In genomic region chr9:42053591-42054190, GRCm38 (mm10) we compare ENCODE assay signal across 13 mouse cellular contexts.
A peak's percentile ranks its signal among the peaks of the same experiment; 100 is the strongest.
DNase-seq lines count a peak whose midpoint lies in the region; ATAC-seq and TF ChIP-seq lines count a peak whose summit lies in the region.
"Had no signal": no experiment of that assay in that cellular context is flagged by ENCODE, and none has a peak within 500 bp of the region (broad histone marks: within the 10 kb centered on the region; RNA-seq: fewer than 3 reads in every experiment).

No protein-coding gene starts in this region.

- peaks cover 30% of the 10 kb centered on the region for H3K4me1 ChIP-seq in embryonic facial prominence, embryonic 12.5 days
- peaks cover 23% of the 10 kb centered on the region for H3K4me1 ChIP-seq in embryonic facial prominence, embryonic 10.5 days
- peaks cover 29% of the 10 kb centered on the region for H3K4me1 ChIP-seq in hindbrain, embryonic 12.5 days
- peaks cover 33% of the 10 kb centered on the region for H3K4me1 ChIP-seq in hindbrain, embryonic 10.5 days (replicated peaks)
- H3K4me1 ChIP-seq in lung, postnatal 0 days (ENCODE audit: insufficient read depth, low read depth, low read length) = no peaks in the 10 kb centered on the region; the same call in 1 of the 2 replicates
- H3K4me1 ChIP-seq: heart, embryonic 15.5 days had no signal

- H3K9me3 ChIP-seq in embryonic facial prominence, embryonic 12.5 days = no peaks in the 10 kb centered on the region
- H3K9me3 ChIP-seq in embryonic facial prominence, embryonic 10.5 days = no peaks in the 10 kb centered on the region
- 0 out of 2 replicates have a peak, but pooled peaks cover 7% of the 10 kb centered on the region for H3K9me3 ChIP-seq in hindbrain, embryonic 12.5 days (replicated peaks)
- 0 out of 2 replicates have a peak, but pooled peaks cover 4% of the 10 kb centered on the region for H3K9me3 ChIP-seq in hindbrain, embryonic 10.5 days
- no peaks in the 10 kb centered on the region for H3K9me3 ChIP-seq in lung, postnatal 0 days (ENCODE audit: low read length)
- H3K9me3 ChIP-seq: heart, embryonic 15.5 days had no signal

- WGBS in embryonic facial prominence, embryonic 12.5 days = 74% methylated on average over 12 of the region's 12 CpGs
- 80% methylated on average over 12 of the region's 12 CpGs for WGBS in embryonic facial prominence, embryonic 10.5 days
- WGBS in hindbrain, embryonic 12.5 days = 55% methylated on average over 12 of the region's 12 CpGs
- WGBS in hindbrain, embryonic 10.5 days = 61% methylated on average over 12 of the region's 12 CpGs
- 58% methylated on average over 12 of the region's 12 CpGs for WGBS in lung, postnatal 0 days

- no peak for TF ChIP-seq EP300 in lung, postnatal 0 days (IDR thresholded peaks at IDR 0.05)

- H3K9ac ChIP-seq in embryonic facial prominence, embryonic 12.5 days = no peak overlapping the region
- H3K9ac ChIP-seq in hindbrain, embryonic 12.5 days = no peak overlapping the region
- no peak overlapping the region for H3K9ac ChIP-seq in lung, postnatal 0 days (replicated peaks; ENCODE audit: low read depth)
- H3K9ac ChIP-seq: heart, embryonic 15.5 days had no signal

- no peaks in the 10 kb centered on the region for H3K36me3 ChIP-seq in embryonic facial prominence, embryonic 12.5 days
- peaks cover 4% of the 10 kb centered on the region; the same call in 1 of the 2 replicates for H3K36me3 ChIP-seq in embryonic facial prominence, embryonic 10.5 days (replicated peaks)
- no peaks in the 10 kb centered on the region for H3K36me3 ChIP-seq in hindbrain, embryonic 12.5 days
- 0 out of 2 replicates have a peak, but pooled peaks cover 3% of the 10 kb centered on the region for H3K36me3 ChIP-seq in hindbrain, embryonic 10.5 days
- H3K36me3 ChIP-seq in lung, postnatal 0 days (ENCODE audit: insufficient read depth, low read length) = 0 out of 2 replicates have a peak, but pooled peaks cover 5% of the 10 kb centered on the region
- H3K36me3 ChIP-seq: heart, embryonic 15.5 days had no signal

- H3K4me3 ChIP-seq in embryonic facial prominence, embryonic 12.5 days = no peak overlapping the region
- no peak overlapping the region for H3K4me3 ChIP-seq in embryonic facial prominence, embryonic 10.5 days
- no peak overlapping the region for H3K4me3 ChIP-seq in hindbrain, embryonic 12.5 days
- H3K4me3 ChIP-seq in hindbrain, embryonic 10.5 days = no peak overlapping the region
- no peak overlapping the region for H3K4me3 ChIP-seq in lung, postnatal 0 days (ENCODE audit: low read depth, low read length)
- H3K4me3 ChIP-seq: heart, embryonic 15.5 days; myocyte had no signal

- H3K27ac ChIP-seq in embryonic facial prominence, embryonic 12.5 days = 0 out of 2 replicates have a peak overlapping the region, but pooled peaks have one; percentile 57
- no peak overlapping the region for H3K27ac ChIP-seq in embryonic facial prominence, embryonic 10.5 days (replicated peaks)
- 0 out of 2 replicates have a peak overlapping the region, but pooled peaks have one; percentile 19 for H3K27ac ChIP-seq in hindbrain, embryonic 12.5 days
- no peak overlapping the region for H3K27ac ChIP-seq in hindbrain, embryonic 10.5 days
- H3K27ac ChIP-seq in lung, postnatal 0 days (ENCODE audit: low read length) = peak overlapping the region; percentile 54
- H3K27ac ChIP-seq: heart, embryonic 15.5 days; macrophage had no signal

- DNase-seq in embryonic facial prominence, embryonic 10.5 days (ENCODE audit: low spot score) = no peak
- DNase-seq in hindbrain, embryonic 10.5 days (ENCODE audit: low spot score) = no peak
- DNase-seq in lung, postnatal 0 days (ENCODE audit: low spot score) = peak; percentile 21
- DNase-seq in lung, adult 18-20 months = no peak
- peak; percentile 53 for DNase-seq in skeletal muscle tissue, adult 2 months (ENCODE audit: low read depth, low spot score)
- no peak for DNase-seq in adrenal gland, postnatal 14 days
- DNase-seq: cerebellum, adult 8-10 months; liver had no signal

- no peak for TF ChIP-seq CTCF in lung, postnatal 0 days (IDR thresholded peaks at IDR 0.05)

- ATAC-seq in embryonic facial prominence, embryonic 12.5 days (ENCODE audit: insufficient number of reproducible peaks, insufficient read depth, low FRiP score, low TSS enrichment) = no peak
- ATAC-seq in hindbrain, embryonic 12.5 days (ENCODE audit: low FRiP score) = no peak
- peak; percentile 18; the same call in 1 of the 2 replicates for ATAC-seq in lung, postnatal 0 days

- H3K4me2 ChIP-seq in embryonic facial prominence, embryonic 12.5 days (replicated peaks) = no peak overlapping the region
- no peak overlapping the region for H3K4me2 ChIP-seq in hindbrain, embryonic 12.5 days (replicated peaks)
- H3K4me2 ChIP-seq in lung, postnatal 0 days (replicated peaks; ENCODE audit: low read depth, low read length) = no peak overlapping the region
- H3K4me2 ChIP-seq: heart, embryonic 15.5 days had no signal

- H3K27me3 ChIP-seq in embryonic facial prominence, embryonic 12.5 days = no peaks in the 10 kb centered on the region
- H3K27me3 ChIP-seq in embryonic facial prominence, embryonic 10.5 days (replicated peaks; ENCODE audit: low read depth, poor library complexity, severe bottlenecking) = peaks cover 49% of the 10 kb centered on the region
- H3K27me3 ChIP-seq in hindbrain, embryonic 12.5 days = no peaks in the 10 kb centered on the region; the same call in 1 of the 2 replicates
- peaks cover 63% of the 10 kb centered on the region for H3K27me3 ChIP-seq in hindbrain, embryonic 10.5 days (ENCODE audit: insufficient read depth, poor library complexity, severe bottlenecking)
- no peaks in the 10 kb centered on the region for H3K27me3 ChIP-seq in lung, postnatal 0 days (replicated peaks; ENCODE audit: insufficient read depth, low read length)
- H3K27me3 ChIP-seq: heart, embryonic 15.5 days had no signal

Comparison
In these comparisons a context has a peak if more than half of its experiments do, and no peak if none do; other contexts are left out.
1. H3K27ac ChIP-seq: peak in embryonic facial prominence, embryonic 12.5 days (single experiment), hindbrain, embryonic 12.5 days (single experiment) and lung, postnatal 0 days (single experiment); none in embryonic facial prominence, embryonic 10.5 days (single experiment) and hindbrain, embryonic 10.5 days (single experiment).
2. DNase-seq: peak in lung, postnatal 0 days (single experiment) and skeletal muscle tissue, adult 2 months (single experiment); none in embryonic facial prominence, embryonic 10.5 days (single experiment), hindbrain, embryonic 10.5 days (single experiment), lung, adult 18-20 months (0 of 2) and adrenal gland, postnatal 14 days (single experiment).